Mouse (Mus musculus) lung, adult 2 months (tissue): Measurements from ENCODE around the gene Slc25a11.

ENCODE experiments used
- CTCF ChIP-seq: fragments of 200-500 bp; IDR thresholded peaks from 2 replicates; pipeline ENCODE4 v1.5.1; 2011; ENCODE audit warnings: mild to moderate bottlenecking, low read length, control low read depth; ENCODE audit not compliant: insufficient read depth
- POLR2A ChIP-seq: fragments of 200-500 bp; IDR thresholded peaks from 2 replicates; pipeline ENCODE4 v1.6.1; 2011; ENCODE audit warnings: low read depth, mild to moderate bottlenecking, control low read depth, low read length, borderline replicate concordance; ENCODE audit errors: extremely low read depth

GRCm38 (mm10) chr11:70647716-70648420, 589 bp upstream of the Slc25a11 start:
- TF ChIP-seq CTCF (no peak), POLR2A (no peak)
